Mouse (Mus musculus) erythroblast, adult 5-6 weeks (primary cell): ENCODE data around the gene Rhov. TPM values are rescaled to one million over a fixed set of nuclear protein-coding genes. Genes with fewer than 3 reads are reported as not detected.

Experiments used
- ATAC-seq: replicated peaks from 2 replicates; pipeline ENCODE4 v1.8.0; 2016; ENCODE audit warnings: moderate number of reproducible peaks, mild to moderate bottlenecking, moderate TSS enrichment, inconsistent platforms; ENCODE audit not compliant: poor library complexity, low FRiP score, severe bottlenecking
- total RNA-seq, 2 experiments: library from RNA; stranded (forward) in 1 of 2; stranded (reverse) in 1 of 2; fragments of 150-400 nt in 1 of 2; fragments of 200-764, 138-1000 nt in 1 of 2; gene quantifications; 2 replicates each; pipeline versions ENCODE4 v1.2.3 to v1.2.4; 2015 to 2017; ENCODE audit warnings: low replicate concordance in 2 of 2

Gene Rhov
- total RNA-seq, 2 experiments from 2014 or later = not detected

DNA sequence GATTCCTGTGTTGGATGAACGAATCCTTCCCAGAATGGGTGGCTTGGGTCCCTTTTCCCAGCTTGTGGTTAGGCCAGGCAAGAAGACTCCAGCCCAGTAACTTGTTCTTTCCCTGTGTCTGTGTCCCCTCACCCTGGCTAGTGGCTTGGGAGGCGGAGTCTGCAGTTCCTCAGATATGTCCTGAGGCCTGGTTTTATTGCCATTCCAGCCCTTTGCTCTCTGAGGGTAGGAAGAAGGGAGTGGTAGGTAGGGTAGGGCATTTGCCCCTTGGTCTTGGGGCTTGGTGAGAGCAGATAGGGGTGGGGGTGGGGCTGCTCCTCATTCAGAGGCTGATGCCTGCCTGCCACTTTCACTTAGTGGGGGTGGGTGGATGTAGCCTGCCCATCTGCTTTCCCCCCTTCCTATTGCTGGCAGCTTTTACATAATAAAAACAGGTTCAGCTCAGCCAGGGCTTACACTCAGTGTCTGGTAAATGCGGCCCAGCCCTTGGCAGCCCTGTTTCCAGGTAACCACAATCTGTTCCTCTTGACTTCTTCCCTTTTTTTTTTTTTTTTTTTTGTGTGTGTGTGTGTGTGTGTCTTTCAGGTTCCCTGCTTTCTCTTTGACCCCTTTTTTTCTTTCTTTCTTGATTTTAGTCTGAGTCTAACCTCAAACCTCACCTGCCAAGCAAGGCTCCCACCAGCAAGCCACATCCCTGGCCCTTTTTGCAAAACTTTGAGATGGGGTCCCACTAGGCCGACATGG, 30.8 kb downstream of the Rhov start:
- ATAC-seq = no peak

DNA sequence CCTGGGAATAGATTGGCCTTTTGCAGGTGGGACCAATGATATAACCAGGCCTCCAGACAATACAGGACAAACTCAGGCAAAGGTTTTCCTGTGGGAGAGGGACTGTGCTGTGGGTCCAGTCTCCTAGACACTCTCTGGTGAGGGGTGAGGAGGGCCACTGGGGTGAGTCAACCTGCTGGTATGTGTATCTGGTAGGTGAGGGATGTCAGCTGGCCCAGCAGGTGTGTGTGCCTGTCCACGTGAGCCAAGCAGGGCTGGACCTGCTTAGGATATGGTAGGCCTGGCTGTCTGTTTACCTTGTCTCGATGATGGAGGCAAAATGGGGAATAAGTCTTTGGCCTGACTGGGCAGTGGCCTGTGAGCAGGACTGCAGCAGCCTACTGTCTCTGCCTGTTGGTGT, 32.4 kb downstream of the Rhov start:
- ATAC-seq = no peak

DNA sequence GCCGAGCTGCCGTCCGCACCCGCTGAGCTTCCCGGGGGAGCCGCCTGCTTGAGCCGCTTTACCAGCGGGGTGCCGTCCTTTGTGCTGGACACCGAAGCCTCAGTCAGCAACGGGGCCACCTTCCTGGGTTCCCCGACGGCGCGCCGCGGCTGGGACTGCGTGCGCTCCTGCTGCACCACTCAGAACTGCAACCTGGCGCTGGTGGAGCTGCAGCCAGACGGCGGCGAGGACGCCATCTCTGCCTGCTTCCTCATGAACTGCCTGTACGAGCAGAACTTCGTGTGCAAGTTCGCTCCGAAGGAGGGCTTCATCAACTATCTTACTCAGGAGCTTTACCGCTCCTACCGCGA, 33.2 kb downstream of the Rhov start:
- ATAC-seq = no peak

DNA sequence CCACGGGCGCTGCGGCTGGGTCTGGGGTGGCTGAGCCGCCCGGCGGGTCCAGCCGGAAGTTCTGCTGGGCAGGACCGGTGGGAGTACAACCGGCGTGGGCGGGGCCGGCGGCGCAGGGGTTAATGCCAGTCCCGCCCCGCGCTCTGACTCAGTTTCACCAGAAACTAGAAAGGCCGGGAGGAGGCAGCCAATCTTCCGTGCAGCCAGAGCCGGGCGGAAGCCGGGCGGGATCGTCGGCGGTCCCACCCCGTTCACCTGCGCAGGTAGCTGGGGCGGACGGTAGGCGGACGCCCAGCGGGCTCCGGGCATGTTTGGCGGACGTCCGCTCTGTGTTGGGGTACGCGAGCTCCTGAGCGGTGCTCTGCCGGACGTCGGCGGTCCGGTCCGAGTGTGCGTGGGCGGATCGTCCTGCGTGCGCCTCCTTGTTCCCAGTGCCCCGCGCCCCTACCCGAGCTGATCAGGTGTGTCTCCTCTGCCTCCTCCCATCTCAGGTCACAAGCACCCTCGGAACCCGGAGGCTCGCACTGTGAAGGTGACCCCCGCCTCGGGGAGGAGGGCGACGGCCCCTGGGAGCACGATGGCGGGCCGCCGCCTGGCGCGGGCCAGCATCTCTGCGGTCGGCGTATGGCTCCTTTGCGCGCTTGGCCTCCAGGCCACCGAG, 33.7 kb downstream of the Rhov start, which contains the start of gene Spint1:
Gene Spint1, plus strand, starts transcription at position 153 of the 661 bp plus-strand sequence.
- ATAC-seq = no peak

DNA sequence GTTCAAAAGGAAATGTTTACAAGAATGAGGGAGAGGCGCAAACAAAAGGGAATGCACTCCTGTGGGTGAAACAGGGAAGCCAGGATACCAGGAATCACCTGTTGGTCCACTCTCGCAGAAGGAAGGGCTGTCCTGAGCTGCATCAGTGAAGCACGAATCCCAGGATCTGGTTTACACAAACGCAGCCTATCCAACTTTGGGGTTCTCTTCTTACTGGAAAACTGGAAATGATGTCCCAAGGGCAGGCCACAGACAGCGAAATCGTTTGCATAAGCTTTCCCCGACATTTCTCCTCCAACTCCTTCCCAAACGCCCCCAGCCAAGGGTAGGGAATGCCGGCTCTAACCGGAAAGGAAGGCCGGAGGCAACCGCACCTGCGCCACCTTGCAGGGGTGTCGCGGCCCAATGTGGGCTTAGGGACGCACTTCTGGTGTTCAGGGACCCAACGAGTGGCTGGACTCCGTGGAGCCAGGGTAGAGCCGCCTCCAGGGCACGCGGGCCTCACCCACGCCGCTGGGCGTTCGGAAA, 34.3 kb downstream of the Rhov start:
- no peak for ATAC-seq

DNA sequence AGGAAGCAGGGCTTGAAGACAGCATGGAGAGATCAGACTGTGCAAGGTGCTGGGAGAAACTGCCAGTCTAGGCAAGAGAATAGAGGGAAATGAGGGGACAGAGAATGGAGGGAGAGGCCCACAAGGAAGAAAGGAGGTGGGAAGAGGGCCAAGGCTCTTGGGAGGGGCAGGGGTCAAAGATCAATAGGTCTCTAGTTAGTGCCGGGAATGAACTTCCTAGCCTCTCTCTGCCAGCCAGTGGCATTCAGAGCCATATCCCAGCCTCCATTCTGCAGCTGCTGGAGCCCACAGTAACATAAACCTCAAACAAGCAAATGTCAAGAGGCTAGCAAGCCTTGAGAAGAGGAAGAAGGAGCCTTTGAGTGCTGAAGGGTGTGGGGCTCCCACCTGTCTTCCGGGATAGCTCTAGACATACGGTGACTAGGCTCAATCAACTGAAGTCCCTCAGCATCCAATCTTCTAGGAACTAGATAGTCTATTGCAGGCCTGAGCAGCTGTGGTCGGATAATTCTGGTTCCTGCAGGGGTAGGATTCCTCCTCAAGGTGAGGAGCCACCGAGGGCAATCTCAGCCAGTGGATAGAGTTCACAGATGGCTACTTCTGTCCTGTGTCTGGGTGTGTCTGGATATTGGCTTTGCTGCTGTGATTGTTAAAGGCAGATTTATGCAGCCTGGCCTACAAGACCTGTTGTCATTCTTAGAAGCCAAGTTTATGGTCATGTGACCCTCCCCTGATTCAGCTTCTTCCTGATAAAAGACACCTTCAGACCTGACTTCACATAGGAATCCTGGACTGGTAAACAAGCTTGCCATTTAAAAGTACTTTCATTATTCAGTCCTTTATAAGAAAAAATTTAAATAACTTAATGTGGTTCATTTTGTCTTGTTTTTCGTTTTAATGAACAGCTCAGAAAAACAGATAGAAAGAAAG, 41.0 kb downstream of the Rhov start, which contains the start of gene Ppp1r14d:
Gene Ppp1r14d, minus strand, starts transcription at position 132 of the 930 bp plus-strand sequence.
- no peak for ATAC-seq

Other genes starting within 250 kb of the Rhov start
- 1.9 and 8.8 TPM in 2 replicates for gene Ccdc32, start 241.9 kb downstream of the Rhov start, total RNA-seq (2015; ENCODE audit: low replicate concordance)
- 4.9 and 7.5 TPM in 2 replicates for gene Ccdc32, start 241.9 kb downstream of the Rhov start, total RNA-seq (2017; ENCODE audit: low replicate concordance)
- gene Rpusd2, start 236.5 kb downstream of the Rhov start, total RNA-seq (2015; ENCODE audit: low replicate concordance) = 2.9 and 4.0 TPM in 2 replicates
- 2.3 and 2.5 TPM in 2 replicates for gene Rpusd2, start 236.5 kb downstream of the Rhov start, total RNA-seq (2017; ENCODE audit: low replicate concordance)
- gene Knl1, start 224.2 kb downstream of the Rhov start, total RNA-seq (2015; ENCODE audit: low replicate concordance) = 25.9 and 29.8 TPM in 2 replicates
- 47.8 and 56.3 TPM in 2 replicates for gene Knl1, start 224.2 kb downstream of the Rhov start, total RNA-seq (2017; ENCODE audit: low replicate concordance)
- gene Rad51, start 158.5 kb downstream of the Rhov start, total RNA-seq (2015; ENCODE audit: low replicate concordance) = 16.1 and 18.8 TPM in 2 replicates
- 14.1 and 29.6 TPM in 2 replicates for gene Rad51, start 158.5 kb downstream of the Rhov start, total RNA-seq (2017; ENCODE audit: low replicate concordance)
- 17.8 and 21.7 TPM in 2 replicates for gene Rmdn3, start 114.2 kb downstream of the Rhov start, total RNA-seq (2015; ENCODE audit: low replicate concordance)
- 27.9 and 33.2 TPM in 2 replicates for gene Rmdn3, start 114.2 kb downstream of the Rhov start, total RNA-seq (2017; ENCODE audit: low replicate concordance)
- gene Gchfr, start 103.5 kb downstream of the Rhov start, total RNA-seq (2015; ENCODE audit: low replicate concordance) = not detected in 2 replicates
- gene Gchfr, start 103.5 kb downstream of the Rhov start, total RNA-seq (2017; ENCODE audit: low replicate concordance) = 1.5 TPM in 1 of 2 replicates, not detected in the other
- gene Gm14137, start 96.8 kb downstream of the Rhov start, total RNA-seq (2015; ENCODE audit: low replicate concordance) = not detected in 2 replicates
- not detected in 2 replicates for gene Gm14137, start 96.8 kb downstream of the Rhov start, total RNA-seq (2017; ENCODE audit: low replicate concordance)
- gene Zfyve19, start 62.7 kb downstream of the Rhov start, total RNA-seq (2015; ENCODE audit: low replicate concordance) = 0.58 and 4.2 TPM in 2 replicates
- gene Zfyve19, start 62.7 kb downstream of the Rhov start, total RNA-seq (2017; ENCODE audit: low replicate concordance) = 11.3 and 12.6 TPM in 2 replicates
- 3.8 and 22.3 TPM in 2 replicates for gene Dnajc17, start 62.5 kb downstream of the Rhov start, total RNA-seq (2015; ENCODE audit: low replicate concordance)
- 4.5 and 12.4 TPM in 2 replicates for gene Dnajc17, start 62.5 kb downstream of the Rhov start, total RNA-seq (2017; ENCODE audit: low replicate concordance)
- gene Ppp1r14d, start 41.4 kb downstream of the Rhov start, total RNA-seq (2015; ENCODE audit: low replicate concordance) = not detected in 2 replicates
- not detected in 2 replicates for gene Ppp1r14d, start 41.4 kb downstream of the Rhov start, total RNA-seq (2017; ENCODE audit: low replicate concordance)
- gene Spint1, start 33.9 kb downstream of the Rhov start, total RNA-seq (2015; ENCODE audit: low replicate concordance) = not detected in 2 replicates
- gene Spint1, start 33.9 kb downstream of the Rhov start, total RNA-seq (2017; ENCODE audit: low replicate concordance) = not detected in 2 replicates
- 1.2 and 1.7 TPM in 2 replicates for gene Vps18, start 17.5 kb upstream of the Rhov start, total RNA-seq (2015; ENCODE audit: low replicate concordance)
- 3.1 and 3.8 TPM in 2 replicates for gene Vps18, start 17.5 kb upstream of the Rhov start, total RNA-seq (2017; ENCODE audit: low replicate concordance)
- gene Dll4, start 54.5 kb upstream of the Rhov start, total RNA-seq (2015; ENCODE audit: low replicate concordance) = not detected in 2 replicates
- not detected in 2 replicates for gene Dll4, start 54.5 kb upstream of the Rhov start, total RNA-seq (2017; ENCODE audit: low replicate concordance)
- 0.77 TPM in 1 of 2 replicates, not detected in the other for gene Chac1, start 80.0 kb upstream of the Rhov start, total RNA-seq (2015; ENCODE audit: low replicate concordance)
- 0.42 and 1.0 TPM in 2 replicates for gene Chac1, start 80.0 kb upstream of the Rhov start, total RNA-seq (2017; ENCODE audit: low replicate concordance)
- 8.6 and 10.9 TPM in 2 replicates for gene Ino80, start 206.4 kb upstream of the Rhov start, total RNA-seq (2015; ENCODE audit: low replicate concordance)
- 6.6 and 7.6 TPM in 2 replicates for gene Ino80, start 206.4 kb upstream of the Rhov start, total RNA-seq (2017; ENCODE audit: low replicate concordance)